Mouse (Mus musculus) heart, postnatal 0 days (tissue): Measurements from ENCODE around the gene Nmd3.

Experiments used
- CTCF ChIP-seq: IDR thresholded peaks from 2 replicates; pipeline ENCODE4 v1.5.1; 2016; ENCODE audit warnings: antibody characterized with exemption, control low read depth, low read depth
- EP300 ChIP-seq: IDR thresholded peaks from 2 replicates; pipeline ENCODE4 v1.6.1; 2016; ENCODE audit warnings: antibody characterized with exemption, low read depth

DNA sequence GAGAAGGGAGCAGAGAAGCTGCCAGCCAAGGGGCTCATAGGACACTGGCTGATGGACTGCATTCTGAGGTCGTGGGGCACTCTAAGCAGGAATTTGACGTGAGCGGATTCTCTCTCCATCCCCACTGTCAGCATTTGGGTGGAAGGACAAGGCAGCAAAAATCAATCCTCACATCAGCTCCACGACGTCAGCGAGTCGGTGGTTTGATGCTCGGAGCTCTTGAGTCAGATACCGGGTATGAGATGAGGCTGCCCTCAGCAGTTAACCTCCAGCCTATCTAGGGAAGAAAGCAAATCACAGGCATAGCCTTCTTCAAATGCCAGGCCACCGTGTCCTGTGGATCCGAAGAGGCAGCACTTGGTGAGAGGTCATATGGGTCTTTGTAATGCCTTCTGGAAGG, 43.4 kb downstream of the Nmd3 start:
- TF ChIP-seq CTCF (no peak), EP300 (no peak)
